Mouse (Mus musculus) left cerebral cortex, adult 2 months (tissue): ENCODE results near the gene Chkb. TPM values are rescaled to one million over a fixed set of nuclear protein-coding genes. Genes with fewer than 3 reads are reported as not detected.

ENCODE experiments used
- DNase-seq, 2 experiments: peaks; one replicate each; pipeline ENCODE4 v3.0.0; 2021 to 2022; ENCODE audit warnings: low spot score in 2 of 2, mixed read lengths in 1 of 2; ENCODE audit errors: extremely low spot score in 1 of 2
- H3K27ac ChIP-seq: fragments of 200-600 bp; 2 replicates; pipeline ENCODE4 v1.8.1; 2022
- H3K4me3 ChIP-seq: fragments of 200-600 bp; 2 replicates; pipeline ENCODE4 v1.8.1; 2022
- CTCF ChIP-seq: fragments of 200-600 bp; IDR thresholded peaks from 2 replicates; pipeline ENCODE4 v1.8.1; 2022; ENCODE audit warnings: antibody characterized with exemption, mild to moderate bottlenecking, moderate library complexity
- intact Hi-C: fragments of 180-260 bp; cut with DNase I; formaldehyde crosslinking; loops from one replicate; pipeline ENCODE4 v1.15.1; 2025
- total RNA-seq, 2 experiments: library from RNA; stranded (reverse); gene quantifications; 2 replicates each; pipeline ENCODE4 v1.2.3; 2021

The Chkb gene
- total RNA-seq, 2 experiments from 2014 or later = 42.5 to 45.2 TPM

DNA sequence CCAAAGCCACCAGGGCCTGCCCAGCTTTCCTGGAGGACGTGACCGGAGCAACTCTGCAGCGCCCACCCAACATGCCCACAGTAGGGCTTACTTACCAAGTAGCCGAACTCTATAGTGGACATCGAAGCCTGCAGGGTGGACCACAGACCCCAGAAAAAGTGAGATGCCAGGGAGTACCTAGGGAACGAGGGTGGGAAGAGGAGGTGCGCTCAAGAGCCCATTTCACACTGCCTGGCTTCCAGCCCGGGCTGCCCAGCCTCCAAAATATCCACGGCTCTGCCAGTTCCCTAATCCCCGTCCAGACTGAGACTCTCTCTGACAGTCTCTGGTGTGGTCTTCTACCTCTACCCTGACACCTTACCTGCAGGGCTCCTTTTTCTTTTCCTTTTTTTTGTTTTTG lies 3.0 kb downstream of the Chkb start:
- no peak for DNase-seq
- Histone ChIP-seq H3K27ac (no peak overlapping the region), H3K4me3 (no peak overlapping the region)
- no peak for TF ChIP-seq CTCF
- intact Hi-C loops = no loop called here

DNA sequence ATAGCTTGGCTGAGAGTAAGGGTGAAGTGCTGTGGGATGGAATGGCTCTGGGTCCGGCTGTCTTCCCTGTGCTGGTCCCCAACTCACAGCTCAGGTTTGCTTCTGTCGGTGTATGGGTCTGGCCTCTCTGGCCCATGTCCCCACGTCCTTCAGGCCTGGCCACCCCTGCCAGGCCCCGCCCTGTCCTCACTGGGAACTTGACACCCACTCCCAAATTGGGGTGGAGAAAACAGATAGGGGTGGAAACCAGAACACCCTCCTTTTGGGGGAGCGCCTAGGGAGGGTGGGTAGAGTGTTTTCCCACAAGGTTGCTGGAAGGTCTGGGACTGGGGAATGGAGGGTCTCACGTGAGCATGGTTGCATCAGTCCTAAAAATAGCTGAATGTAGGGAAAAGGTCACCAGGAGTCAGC lies 4.0 kb downstream of the Chkb start, which contains the start of gene Cpt1b:
Gene Cpt1b (minus strand): TSS at position 153 of the 411 bp plus-strand sequence.
- H3K27ac ChIP-seq = no peak within 1 kb of the TSS
- intact Hi-C loops = no loop called here
- DNase-seq = no peak
- TF ChIP-seq CTCF = no peak
- H3K4me3 ChIP-seq = no peak within 1 kb of the TSS

DNA sequence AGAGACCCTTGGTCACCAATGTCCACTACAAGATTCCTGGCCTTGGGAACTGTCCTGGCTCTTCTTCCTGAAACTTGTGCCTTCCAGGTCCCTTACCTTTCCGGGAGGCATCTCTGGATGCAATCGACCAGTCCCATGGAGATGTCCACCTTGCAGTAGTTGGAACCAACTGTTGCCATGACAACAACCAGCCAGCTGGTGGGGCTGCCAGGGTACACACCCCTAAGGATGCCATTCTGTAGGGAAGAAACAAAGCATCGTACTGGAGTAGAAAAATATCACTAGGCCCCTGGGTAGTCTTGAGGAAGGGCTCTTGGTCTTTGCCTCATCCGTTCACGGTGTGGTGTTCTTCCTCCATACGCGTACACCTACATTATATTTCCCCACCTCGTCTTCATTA lies 5.1 kb downstream of the Chkb start:
- DNase-seq = no peak
- intact Hi-C loops = no loop called here
- Histone ChIP-seq H3K4me3 (no peak overlapping the region), H3K27ac (no peak overlapping the region)
- TF ChIP-seq CTCF = no peak

DNA sequence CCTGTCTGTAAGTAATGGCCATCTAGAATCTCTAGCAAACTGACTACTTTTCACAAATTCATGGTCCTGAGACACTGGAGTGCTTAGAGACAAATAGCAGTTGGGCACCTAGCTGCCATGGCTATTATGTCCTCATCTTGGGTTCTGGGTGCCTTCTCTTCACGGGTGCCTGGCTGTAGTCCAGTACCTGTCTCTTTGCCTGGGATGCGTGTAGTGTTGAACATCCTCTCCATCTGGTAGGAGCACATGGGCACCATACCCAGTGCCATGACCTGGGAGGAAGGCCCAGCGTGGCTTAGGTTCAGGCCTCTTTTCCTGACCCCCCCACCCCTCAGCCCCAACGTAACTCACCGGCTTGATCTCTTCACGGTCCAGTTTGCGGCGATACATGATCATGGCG lies 7.8 kb downstream of the Chkb start:
- no peak overlapping the region for H3K4me3 ChIP-seq
- no peak for DNase-seq
- no peak for TF ChIP-seq CTCF
- intact Hi-C loops = no loop called here
- no peak overlapping the region for H3K27ac ChIP-seq

DNA sequence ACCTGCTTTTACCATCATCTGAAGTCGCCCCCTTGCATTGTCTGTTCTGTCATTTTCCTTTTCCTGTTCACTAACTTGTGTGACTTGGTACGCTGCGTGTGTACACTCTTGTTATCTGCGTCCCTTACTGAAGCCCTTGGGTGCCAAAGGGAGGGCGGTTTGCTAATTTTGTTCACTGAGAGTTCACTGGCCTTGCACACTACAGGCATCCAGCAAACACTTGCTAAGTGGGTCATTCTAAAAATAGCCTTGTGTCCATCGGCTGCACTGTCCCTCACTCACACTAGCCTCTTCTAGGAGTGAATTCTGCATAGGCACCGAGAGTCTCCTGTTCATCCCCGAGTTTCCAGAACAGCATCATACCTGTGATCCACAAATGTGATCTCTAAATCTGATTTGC lies 14.4 kb downstream of the Chkb start:
- Histone ChIP-seq H3K27ac (no peak overlapping the region), H3K4me3 (no peak overlapping the region)
- intact Hi-C loops = no loop called here
- no peak for DNase-seq
- TF ChIP-seq CTCF = no peak

DNA sequence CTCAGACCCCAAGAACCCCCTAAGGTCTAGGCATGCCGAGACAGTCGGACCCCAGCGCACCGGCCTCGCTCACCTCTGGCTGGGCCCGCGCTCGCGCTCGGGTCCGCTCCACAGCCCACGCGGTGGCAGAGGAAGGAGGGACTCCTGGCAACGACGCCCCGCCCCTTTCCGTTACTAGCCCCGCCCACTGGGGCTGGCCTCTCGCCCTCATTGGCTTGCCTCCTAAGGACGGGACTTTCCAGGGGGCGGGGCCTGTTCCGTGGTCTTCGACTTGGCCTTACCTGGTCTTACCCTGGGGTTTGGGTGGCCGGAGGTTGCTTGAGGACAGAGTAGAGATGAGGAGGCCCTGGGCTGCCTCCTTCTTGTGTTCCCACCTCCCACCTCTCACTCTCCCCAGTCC lies 19.6 kb downstream of the Chkb start, which contains the start of gene Syce3:
Gene Syce3 (minus strand): TSS at position 386 of the 400 bp plus-strand sequence.
- no peak for DNase-seq
- intact Hi-C loops = no loop called here
- Histone ChIP-seq H3K4me3 (no peak within 1 kb of the TSS), H3K27ac (no peak within 1 kb of the TSS)
- TF ChIP-seq CTCF = no peak

DNA sequence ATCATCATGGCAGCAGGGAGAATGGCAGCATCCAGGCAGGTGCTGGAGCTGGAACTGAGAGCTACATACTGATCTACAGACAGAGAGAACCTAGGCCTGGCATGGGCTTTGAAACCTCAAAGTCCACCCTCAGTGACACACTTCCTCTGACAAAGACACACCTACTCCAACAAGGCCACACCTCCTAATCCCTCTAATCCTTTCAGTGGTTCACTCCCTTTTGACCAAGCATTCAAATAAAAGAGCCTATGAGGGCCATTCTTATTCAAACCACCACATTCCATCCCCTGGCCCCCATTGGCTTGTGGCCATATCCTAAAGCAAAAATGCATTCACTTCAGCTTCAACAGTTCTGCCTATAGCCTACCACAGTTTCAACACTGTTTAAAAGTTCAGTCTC lies 23.0 kb downstream of the Chkb start:
- no peak for DNase-seq
- H3K27ac ChIP-seq = no peak overlapping the region
- H3K4me3 ChIP-seq = no peak overlapping the region
- no peak for TF ChIP-seq CTCF
- intact Hi-C loops = no loop called here

DNA sequence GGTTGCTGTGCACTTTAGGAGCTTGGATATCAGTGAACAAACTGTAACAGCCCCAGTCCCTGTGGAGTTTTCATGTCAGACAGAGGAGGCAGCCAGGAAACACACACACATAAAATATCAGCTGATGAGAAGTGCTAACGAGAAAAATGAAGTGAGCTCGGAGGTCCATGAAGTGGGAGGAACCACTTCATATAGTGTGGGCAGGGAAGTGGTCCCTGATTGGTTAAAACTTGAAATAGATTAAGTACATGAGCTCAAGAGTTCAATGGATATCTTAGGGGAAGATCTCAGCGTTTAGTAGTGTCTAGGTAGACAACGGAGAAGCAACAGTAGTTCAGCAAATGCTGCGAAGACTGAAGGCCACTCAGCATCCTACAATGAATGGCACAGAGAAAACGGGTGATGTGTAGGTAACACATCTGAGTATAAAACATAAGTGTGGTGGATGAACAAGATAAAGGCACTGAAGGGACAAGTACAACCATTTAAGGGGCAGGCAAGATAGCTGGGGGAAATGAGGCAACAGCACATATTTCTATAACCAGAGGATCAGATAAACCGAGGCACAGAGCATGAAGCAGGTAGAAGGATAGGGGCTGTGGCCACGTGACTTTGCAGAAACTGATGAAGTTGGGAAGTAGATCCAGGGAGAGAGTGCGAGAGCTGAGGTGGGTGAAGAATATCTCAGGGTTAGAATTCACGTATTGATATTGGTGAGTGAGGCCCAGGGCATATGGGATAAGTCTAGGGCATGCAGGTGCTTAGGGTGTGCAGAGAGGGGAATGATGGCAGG lies 24.7 kb downstream of the Chkb start:
- H3K4me3 ChIP-seq = no peak overlapping the region
- no peak for DNase-seq
- H3K27ac ChIP-seq = no peak overlapping the region
- intact Hi-C loops = no loop called here
- no peak for TF ChIP-seq CTCF

DNA sequence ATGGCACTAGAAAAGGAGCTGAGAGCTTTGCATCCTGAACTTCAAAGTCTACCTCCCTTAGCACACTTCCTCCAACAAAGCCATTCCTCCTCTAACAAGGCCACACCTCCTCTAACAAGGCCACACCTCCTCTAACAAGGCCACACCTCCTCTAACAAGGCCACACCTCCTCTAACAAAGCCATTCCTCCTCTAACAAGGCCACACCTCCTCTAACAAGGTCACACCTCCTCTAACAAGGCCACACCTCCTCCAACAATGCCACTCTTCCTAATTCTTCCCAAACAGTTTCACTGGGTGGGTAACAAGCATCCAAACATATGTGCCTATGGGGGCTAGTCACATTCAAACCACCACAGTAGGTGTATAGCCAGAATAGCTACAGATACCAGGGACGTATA lies 27.2 kb downstream of the Chkb start:
- Histone ChIP-seq H3K4me3 (no peak overlapping the region), H3K27ac (no peak overlapping the region)
- TF ChIP-seq CTCF = no peak
- no peak for DNase-seq
- intact Hi-C loops = no loop called here

DNA sequence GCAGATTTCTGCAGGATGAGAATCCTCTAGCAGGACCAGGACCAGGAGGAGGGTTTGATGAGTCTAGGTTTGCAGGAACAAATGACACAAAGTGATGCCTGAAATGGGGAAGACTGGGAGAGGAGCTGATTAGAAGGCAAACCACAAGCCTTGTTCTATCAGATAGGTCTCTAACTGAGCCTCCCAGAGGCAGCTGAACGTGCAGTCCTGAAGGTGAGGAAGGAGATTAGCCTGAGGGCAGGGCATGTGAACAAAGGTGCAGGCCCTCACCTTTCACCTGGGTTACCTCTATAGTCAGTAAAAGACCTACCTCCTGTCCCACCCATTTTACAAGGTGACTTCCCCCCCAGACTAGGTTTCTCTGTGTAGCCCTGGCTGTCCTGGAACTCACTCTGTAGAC lies 30.0 kb downstream of the Chkb start:
- Histone ChIP-seq H3K27ac (no peak overlapping the region), H3K4me3 (no peak overlapping the region)
- TF ChIP-seq CTCF = no peak
- DNase-seq = no peak
- intact Hi-C loops = no loop called here

DNA sequence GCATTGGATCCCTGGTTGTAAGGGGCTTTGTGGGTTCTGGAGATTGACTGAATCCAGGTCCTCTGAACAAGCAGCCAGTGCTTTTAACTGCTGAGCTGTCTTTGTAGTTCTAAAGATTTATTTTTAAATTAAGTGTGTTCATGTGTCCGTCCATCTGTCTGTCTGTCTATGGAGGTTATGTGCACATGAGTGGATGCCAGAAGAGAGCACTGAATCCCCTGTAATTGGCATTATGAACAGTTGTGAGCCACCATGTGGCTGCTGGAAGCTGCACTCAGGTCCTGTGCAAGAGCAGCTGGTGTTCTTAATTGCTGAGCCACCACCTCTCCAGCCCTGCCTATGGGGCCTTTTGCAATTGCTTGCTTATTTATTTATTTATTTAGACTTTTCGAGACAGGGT lies 31.6 kb downstream of the Chkb start:
- no peak for TF ChIP-seq CTCF
- no peak for DNase-seq
- intact Hi-C loops = no loop called here
- Histone ChIP-seq H3K27ac (no peak overlapping the region), H3K4me3 (no peak overlapping the region)

DNA sequence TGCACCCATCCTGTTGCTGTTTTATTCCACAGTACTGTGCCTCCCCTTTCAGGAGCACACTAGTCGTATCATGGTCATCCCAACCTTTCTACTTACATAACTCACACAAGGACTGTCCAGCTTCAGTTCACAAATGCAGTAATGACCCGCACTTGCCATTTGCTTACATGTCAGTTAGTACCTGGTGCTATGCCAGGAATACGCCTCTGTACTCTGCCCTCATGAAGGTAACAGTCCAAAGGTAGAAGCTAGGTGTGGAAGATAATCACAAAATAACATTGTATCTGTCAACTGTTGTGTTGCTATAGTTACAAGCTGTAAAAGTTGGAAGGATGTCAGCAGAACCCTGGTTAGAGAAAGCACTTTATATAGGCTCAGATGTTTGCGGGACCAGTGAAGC lies 32.8 kb downstream of the Chkb start:
- TF ChIP-seq CTCF = no peak

DNA sequence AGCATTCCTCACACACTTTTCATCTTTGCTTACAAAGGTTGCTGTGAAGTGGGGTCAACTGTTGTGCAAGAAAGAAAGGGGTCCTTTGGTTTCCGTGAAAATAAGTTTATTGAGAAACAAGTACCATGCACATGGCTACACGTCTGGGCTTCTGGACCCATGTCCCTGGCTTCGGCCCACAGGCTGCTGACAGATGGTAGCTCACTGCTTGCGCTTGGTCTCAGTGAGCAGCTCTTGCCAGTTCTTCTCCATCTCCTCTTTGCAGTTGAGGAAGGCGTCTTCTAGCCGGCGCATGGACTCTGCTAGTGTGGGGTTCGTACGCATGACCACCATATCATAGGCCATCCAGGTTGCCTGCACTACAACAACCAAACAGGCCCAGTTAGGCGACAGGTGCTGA lies 39.6 kb downstream of the Chkb start:
- Histone ChIP-seq H3K27ac (no peak overlapping the region), H3K4me3 (no peak overlapping the region)
- no peak for TF ChIP-seq CTCF
- intact Hi-C loops = no loop called here
- DNase-seq = no peak

More for the DNA sequence above, 32.8 kb downstream of the Chkb start:
- intact Hi-C loops = no loop called here
- DNase-seq = no peak
- Histone ChIP-seq H3K27ac (no peak overlapping the region), H3K4me3 (no peak overlapping the region)
